Mouse (Mus musculus) gastrocnemius, adult 18-20 months (tissue): ENCODE measurements around the gene Gabrr3. TPM values are rescaled to one million over a fixed set of nuclear protein-coding genes. Genes with fewer than 3 reads are reported as not detected.

Source experiments
- DNase-seq: peaks from one replicate; pipeline ENCODE4 v3.0.0; 2021; ENCODE audit warnings: low spot score
- total RNA-seq, 2 experiments: library from RNA; stranded (reverse); gene quantifications; 2 replicates each; pipeline ENCODE4 v1.2.3; 2021

Gabrr3 gene
- total RNA-seq, 2 experiments from 2014 or later: not detected

GRCm38 (mm10) chr16:59469846-59470245 lies 62.7 kb downstream of the Gabrr3 start:
- no peak for DNase-seq

- DNase-seq: peak; percentile 82
Observed at GRCm38 (mm10) chr16:59471637-59472278, 64.6 kb downstream of the Gabrr3 start, which contains the start of gene Riox2. Gene Riox2, plus strand, starts transcription at chr16:59471775.

GRCm38 (mm10) chr16:59472546-59472945 lies 65.4 kb downstream of the Gabrr3 start:
- DNase-seq: no peak

- peak; percentile 66 for DNase-seq
Observed at GRCm38 (mm10) chr16:59474788-59475187, 67.7 kb downstream of the Gabrr3 start.

- DNase-seq: no peak
Observed at GRCm38 (mm10) chr16:59477955-59478354, 70.8 kb downstream of the Gabrr3 start.

- no peak for DNase-seq
Observed at GRCm38 (mm10) chr16:59487239-59487638, 80.1 kb downstream of the Gabrr3 start.

GRCm38 (mm10) chr16:59487975-59488548 lies 80.9 kb downstream of the Gabrr3 start:
- DNase-seq: no peak

- no peak for DNase-seq
Observed at GRCm38 (mm10) chr16:59493199-59493598, 86.1 kb downstream of the Gabrr3 start.

- DNase-seq: no peak
Observed at GRCm38 (mm10) chr16:59497947-59498346, 90.8 kb downstream of the Gabrr3 start.

- DNase-seq: no peak
Observed at GRCm38 (mm10) chr16:59499180-59499579, 92.0 kb downstream of the Gabrr3 start.

GRCm38 (mm10) chr16:59509830-59510229 lies 102.7 kb downstream of the Gabrr3 start:
- no peak for DNase-seq

Other genes with a start within 250 kb of the Gabrr3 start
- not detected for gene Olfr196, start 236.9 kb upstream of the Gabrr3 start, total RNA-seq
- not detected for gene Olfr198, start 203.8 kb upstream of the Gabrr3 start, total RNA-seq
- gene Olfr199, start 187.6 kb upstream of the Gabrr3 start, total RNA-seq: not detected
- gene Olfr201, start 134.7 kb upstream of the Gabrr3 start, total RNA-seq: not detected
- not detected for gene Olfr202, start 120.5 kb upstream of the Gabrr3 start, total RNA-seq
- not detected for gene Olfr203, start 108.5 kb upstream of the Gabrr3 start, total RNA-seq
- gene Olfr204, start 89.1 kb upstream of the Gabrr3 start, total RNA-seq: not detected
- gene Olfr205, start 76.2 kb upstream of the Gabrr3 start, total RNA-seq: not detected
- not detected for gene Olfr206, start 58.1 kb upstream of the Gabrr3 start, total RNA-seq
- gene Olfr209, start 43.3 kb upstream of the Gabrr3 start, total RNA-seq: not detected
- 10 to 100 TPM; 10.9 to 12.6 TPM for gene Riox2, start 64.4 kb downstream of the Gabrr3 start, total RNA-seq
- 10 to 100 TPM; 28.8 to 36.0 TPM for gene Crybg3, start 193.6 kb downstream of the Gabrr3 start, total RNA-seq
- gene Arl6, start 232.1 kb downstream of the Gabrr3 start, total RNA-seq: 1 to 10 TPM; 2.2 to 2.7 TPM